Mouse (Mus musculus): ENCODE results near the gene Il1rl2.

Il1rl2 gene

DNA sequence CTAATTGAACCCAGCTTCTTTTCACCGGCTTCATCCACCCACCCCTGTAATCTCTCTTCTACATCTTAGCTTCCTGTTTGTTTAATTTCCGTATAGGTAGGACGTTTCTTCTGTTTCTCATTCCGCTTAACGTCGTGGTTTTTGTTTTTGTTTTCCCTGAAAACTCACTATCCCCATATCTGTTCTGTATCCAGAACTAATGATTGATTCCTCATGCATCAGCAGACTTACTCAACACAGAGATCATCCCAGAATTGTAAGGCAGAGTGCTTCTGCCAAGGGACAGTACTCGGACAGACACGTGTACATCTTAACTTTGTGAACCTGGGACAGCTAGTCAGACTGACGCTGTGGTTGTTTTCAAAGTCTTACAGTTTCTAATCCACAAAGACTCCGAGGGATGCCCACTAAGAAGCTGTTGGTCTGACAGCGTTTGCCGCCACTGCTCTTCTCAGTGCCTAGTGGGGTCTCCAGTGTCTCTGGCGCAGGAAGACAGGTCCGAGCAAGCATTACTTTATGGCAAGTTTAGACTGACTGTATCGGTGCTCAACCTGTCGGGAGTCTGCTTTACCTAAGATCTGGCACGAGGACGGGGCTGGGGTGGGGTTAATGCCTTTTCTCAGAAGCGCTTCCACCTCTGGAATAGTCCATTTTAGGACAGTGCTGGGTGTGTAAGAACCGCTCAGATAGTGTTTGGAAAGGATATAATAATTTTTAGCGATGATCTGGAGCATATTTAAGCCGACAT lies 719 bp downstream of the Il1rl2 start:
- DNase-seq (ENCODE audit: low spot score) = no peak

DNA sequence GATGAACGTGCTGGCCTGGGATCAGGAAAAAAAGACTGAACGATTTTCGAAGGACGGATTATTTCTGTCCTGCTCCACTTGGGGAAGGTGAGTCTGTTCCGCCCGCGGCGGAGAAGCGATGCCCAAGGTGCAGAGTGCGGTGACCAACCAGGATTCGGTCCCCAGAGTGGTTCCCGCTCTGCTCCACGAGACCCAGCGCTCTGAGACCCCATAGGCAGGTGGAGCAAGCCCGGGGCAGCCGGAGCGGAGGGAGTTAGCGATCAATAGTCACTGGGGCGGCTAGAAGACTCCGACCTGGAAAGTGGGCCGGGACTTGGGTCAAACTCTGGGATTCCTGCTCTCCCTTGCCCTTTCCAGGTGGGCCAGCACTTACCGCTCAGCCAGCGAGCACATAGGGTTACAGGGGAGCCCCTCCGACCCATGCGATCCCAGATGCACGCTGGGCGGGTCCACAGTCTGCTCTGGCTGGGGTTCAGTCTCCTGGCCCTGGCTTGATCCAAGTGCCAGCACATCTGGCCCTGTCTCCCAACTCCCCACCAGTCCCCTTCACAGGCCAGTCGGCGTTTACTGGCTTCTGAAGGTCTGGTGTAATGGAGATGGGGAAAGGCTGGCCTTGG lies 1.4 kb downstream of the Il1rl2 start:
- no peak for DNase-seq (ENCODE audit: low spot score)

DNA sequence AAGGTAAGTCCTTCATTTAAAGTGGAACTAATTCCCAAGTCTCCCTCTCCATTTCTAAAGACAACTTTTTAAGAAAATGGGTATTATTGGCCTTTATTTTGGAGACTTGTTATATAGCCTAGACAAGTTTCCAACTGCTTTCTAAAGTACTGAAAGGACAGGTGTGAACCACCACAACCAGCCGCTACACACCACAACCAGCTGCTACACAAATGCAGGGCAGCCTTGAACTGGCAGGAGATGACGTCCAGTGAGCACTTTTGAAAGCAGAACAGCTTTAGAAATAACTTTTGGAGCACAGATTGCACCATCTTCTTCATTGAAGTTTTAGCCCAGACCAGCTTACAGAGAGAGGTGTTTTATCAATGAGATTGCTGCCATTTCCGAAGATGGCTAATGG lies 3.2 kb downstream of the Il1rl2 start:
- DNase-seq (ENCODE audit: low spot score) = no peak

DNA sequence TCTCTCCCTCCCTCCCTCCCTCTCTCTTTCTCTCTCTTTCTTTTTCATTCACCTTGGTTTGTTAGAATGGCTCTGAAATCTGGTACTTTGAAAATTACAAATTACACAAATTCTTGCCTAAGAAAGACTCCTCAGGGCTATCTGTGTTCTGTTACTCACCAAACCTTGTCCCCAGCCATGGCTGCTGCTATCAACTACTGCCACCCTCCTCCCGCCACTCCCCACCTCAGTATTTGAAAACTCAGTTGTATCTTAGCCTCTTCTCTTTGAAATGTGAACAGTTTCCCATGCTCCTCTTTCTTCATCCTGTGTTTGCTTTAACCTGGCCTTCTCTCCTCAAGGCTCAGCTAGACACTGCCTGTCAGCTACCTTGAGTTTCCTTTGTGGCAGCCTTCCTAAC lies 5.1 kb downstream of the Il1rl2 start:
- DNase-seq (ENCODE audit: low spot score) = no peak

DNA sequence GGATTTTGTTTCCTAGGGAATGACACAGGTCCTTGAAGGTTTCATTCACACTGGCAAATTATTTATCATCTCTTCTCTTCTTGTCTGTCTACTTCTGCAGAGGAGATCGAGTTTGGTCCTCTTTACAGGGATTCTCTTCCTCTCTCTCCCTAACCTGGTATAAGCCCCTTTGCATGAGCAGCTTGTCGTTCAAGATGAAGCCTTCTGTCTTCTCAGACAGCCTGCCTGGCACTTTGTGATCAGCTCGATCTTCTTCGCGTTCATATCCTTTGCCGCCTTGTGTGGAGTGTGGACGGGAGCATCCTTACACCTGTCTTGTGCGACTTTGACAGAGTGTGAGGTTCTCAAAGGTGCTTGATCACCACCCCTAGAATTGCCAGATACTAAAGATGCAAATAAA lies 5.8 kb downstream of the Il1rl2 start:
- DNase-seq (ENCODE audit: low spot score) = no peak

DNA sequence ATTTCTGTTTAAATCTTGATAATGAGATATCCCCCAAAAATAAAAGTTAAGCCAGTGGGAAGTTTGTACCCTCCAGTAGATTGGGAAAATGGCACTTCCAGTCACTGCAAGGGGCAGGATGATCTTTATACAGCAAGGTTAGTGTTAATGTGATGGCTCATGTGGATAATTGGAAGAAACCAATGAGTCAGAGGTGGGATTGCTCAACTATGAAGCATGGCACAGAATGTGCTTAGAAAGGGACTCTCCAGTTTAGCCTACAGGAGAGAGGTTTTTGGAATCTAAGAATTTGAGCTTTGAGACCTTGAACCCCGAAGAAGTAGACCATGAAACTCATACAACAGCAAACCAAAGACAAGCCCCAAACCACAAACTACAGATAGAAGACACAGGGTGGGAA lies 14.9 kb downstream of the Il1rl2 start:
- DNase-seq (ENCODE audit: low spot score) = no peak

DNA sequence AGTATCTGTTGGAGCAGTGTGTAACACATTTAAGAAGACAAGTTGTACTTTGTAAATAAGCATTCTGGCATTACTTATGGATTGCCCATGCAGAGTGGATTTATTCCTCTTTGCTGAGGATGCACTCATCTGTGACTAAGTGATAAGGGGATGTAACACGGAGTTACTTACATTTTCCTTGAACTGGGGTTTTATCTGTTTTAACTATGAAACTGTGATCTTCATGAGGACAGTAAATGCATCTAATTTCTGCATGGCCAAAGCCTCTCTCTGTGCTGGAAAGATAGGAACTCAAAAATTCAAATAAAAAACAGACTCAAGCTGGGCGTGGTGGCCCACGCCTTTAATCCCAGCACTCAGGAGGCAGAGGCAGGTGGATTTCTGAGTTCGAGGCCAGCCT lies 15.7 kb downstream of the Il1rl2 start:
- DNase-seq (ENCODE audit: low spot score) = no peak

DNA sequence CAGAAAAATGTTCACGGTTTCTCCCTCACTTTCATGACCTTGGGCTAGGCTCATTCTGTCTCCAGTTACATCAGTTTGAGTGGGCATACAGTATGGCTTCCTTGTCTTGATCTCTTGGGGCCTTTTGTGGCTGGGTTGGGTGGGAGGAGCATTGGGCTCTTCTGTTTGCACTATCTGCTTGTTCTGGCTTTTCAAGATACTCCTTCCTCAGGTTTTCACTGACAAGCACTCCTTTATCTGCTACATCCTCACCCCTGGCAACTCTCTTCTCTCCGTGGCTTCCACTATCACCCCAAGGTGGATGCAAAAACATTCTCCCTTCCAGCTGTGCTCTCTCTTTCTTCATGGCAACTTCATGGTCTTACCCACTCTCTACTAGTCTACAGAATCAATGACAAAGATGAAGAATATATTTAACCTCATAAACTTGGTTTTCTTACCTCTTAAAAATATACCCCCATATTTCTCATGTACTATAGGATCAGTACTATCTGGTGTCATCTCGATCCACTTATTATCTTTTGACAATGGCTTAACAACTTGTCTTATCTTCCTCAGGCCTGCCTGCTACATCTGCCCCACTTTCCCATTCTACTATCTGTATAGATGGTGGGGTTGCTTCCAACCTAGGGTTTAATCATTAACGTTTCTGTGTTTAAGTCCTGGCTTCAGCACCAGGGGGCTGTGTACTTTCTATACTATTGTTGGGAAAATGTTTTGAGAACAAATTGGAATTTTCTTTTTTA lies 27.9 kb downstream of the Il1rl2 start:
- no peak for DNase-seq (ENCODE audit: low spot score)

DNA sequence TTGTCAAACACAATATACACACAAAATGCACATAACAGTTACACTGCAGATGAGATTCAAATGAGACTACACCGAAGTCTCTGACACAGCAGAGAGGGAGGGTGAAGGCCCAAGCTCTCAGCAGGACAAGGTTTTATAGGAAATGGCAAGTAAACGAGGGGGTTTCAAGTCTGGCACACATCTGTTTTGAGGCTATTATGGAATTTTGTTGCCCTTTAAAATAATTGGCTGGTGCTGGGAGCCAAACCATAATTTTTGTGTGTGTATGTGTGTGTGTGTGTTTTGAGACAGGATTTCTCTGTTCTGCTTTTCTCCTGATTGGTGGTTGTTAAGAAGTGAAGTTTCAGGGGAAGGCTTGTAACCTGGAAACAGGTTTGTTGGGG lies 28.5 kb downstream of the Il1rl2 start:
- DNase-seq (ENCODE audit: low spot score) = no peak

DNA sequence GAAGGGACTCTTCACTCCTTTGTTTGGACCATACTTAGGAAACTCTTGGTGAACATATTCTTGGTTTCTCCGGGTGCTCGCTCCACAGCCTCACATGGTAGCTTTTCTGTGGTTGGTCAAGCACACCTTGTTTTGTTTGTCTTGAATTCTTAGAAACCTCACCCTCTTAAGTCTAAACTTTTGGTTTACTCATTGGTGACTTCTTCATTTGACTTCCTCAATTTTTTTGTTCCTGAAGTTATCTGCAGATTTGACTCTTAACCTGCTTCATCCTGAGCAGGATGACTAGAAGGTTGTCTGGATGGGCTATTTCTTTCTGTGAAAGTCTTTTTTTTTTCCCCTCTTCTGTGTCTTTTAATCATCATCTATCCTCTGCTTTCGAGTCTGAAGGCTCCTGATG lies 30.3 kb downstream of the Il1rl2 start:
- DNase-seq (ENCODE audit: low spot score) = no peak

DNA sequence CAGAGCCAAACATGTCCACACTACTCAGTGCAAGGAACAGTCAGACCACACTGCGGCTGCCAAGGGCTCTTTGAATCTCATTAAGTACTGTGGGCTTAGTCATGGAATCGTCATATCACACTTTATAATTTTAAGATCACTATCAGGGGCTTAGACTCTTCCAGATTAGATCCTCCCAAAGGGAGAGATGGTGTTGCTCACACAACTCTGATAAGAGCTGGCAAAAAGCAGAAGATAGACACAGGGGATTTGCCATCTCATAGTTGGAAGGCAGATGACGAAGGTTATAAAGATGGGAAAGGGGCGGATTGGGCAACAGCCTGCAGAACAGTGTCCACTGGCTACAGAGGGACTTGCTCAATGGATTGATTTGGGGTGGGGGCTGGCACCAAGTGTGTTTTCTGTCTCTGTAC lies 31.0 kb downstream of the Il1rl2 start:
- no peak for DNase-seq (ENCODE audit: low spot score)

DNA sequence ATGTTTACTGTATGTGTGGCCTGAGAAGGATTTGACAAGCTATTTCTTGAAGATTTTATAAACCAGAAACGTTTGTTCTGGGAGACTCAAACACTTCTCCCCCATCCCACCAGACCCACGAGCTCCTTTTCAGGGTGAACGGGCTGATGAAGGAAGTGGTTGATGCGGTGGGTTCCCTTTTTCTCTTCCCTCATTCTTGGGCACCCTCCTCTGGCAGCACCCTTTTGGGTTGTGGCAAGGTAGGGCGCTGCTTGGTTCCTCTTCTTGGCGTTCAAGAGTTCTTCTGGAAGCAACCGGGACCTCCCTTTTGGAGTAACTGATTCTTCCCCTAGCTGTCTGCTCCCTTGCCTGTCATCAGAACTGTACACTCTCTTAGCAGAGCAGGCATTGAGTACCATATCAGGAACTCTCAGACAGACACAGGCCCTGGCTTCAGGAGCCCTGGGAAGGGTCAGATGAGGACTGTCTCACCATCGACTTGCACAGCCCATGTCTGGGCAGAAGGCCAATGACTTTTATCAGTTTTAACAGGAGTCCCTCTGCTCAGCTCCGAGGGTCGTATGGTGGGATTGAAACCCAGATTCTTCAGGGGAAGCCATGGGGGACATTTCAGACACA lies 31.6 kb downstream of the Il1rl2 start:
- DNase-seq (ENCODE audit: low spot score) = no peak

DNA sequence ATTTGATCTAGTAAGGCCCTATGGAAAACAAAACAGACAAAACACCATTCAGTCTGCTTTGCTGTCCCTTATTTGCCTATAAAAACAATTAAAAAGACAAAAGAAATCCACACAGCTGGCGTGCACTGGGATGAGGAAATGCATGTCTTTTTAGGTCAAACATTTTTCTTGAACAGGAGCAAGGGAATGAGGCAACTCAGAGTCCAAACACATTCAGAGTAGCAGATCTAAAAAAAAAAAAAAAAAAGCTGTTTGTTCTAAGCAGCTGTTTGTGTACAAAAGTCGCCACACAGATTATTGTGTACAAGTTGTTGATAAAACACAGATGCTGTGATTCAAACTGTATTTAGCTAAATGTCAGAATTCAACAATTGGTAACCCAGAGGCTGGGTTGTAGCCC lies 33.5 kb downstream of the Il1rl2 start:
- no peak for DNase-seq (ENCODE audit: low spot score)

DNA sequence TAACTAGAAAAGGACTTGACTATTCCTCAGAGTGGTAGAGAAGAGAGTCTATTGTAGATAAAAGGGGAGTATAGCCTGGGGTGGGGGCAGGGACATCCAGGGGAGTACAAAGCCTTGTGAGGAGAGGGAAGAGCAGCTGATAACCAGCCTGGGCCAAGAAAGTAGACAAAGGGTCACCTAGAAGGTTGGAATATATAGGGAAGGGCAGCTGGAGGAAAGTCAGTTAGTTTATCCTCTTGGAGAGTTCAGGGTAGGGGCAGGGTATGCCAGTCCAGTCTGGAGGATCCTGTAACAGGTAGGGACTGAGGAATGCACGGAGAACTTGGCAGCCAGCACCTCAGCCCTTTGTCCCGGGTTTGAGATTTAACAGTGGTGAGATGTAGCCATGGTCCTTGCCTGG lies 33.9 kb downstream of the Il1rl2 start:
- DNase-seq (ENCODE audit: low spot score) = no peak

DNA sequence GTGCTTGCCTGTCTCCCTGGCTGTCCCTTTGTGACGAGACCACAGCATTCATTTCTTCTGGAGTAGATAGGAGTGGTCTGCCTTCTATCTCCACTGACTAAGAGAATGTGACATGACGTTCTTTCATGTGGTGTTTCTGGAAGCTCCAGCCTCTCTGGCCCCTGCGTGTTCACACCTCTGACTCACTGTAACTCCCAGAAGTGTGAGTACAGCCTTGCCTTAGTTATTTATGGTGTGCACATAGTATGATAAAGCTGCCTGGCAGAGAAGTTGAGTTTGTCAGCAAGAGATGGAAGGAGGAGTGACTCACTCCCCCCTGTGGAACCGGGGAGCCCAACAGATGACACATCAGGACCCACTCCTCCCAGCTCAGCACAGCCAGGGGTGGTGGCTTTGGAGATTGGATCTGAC lies 34.4 kb downstream of the Il1rl2 start:
- no peak for DNase-seq (ENCODE audit: low spot score)

DNA sequence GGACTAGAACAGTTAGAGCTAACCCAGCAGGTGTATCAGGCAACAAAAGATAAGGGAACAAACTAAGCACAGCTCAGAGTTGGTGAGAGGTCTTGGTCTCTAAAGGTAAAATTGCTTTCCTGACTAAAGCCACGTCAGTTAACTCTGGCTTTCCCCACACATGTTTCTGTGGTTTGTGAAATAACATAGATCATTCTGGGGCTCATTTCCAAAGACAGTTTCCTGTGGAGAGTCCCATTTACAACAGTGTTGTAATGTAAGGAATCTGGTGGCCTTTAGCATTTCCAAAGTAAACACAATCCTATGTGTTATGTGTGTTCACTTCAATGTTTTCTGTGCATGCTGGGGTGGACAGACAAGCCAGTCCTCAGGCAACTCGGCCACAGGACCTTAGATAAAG lies 35.3 kb downstream of the Il1rl2 start:
- DNase-seq (ENCODE audit: low spot score) = no peak

DNA sequence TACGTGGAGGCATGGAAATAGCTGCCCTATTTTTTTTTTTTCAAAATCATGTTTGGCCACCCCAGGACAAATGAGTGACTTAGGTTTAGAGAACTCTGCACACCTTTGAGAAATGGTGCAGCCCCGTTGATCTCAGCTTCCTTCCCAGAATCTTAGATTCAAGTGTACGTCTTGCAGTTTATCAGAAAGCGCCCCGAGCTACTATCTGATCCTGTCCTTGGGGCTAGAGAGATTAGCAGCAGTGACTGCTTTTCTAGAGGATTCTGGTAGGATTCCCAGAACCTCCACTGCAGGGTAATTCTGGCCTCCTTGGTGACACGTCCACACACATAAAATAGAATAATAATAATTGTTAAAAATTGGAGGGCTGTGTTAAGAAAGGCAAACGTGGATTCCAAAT lies 36.6 kb downstream of the Il1rl2 start:
- DNase-seq (ENCODE audit: low spot score) = no peak

DNA sequence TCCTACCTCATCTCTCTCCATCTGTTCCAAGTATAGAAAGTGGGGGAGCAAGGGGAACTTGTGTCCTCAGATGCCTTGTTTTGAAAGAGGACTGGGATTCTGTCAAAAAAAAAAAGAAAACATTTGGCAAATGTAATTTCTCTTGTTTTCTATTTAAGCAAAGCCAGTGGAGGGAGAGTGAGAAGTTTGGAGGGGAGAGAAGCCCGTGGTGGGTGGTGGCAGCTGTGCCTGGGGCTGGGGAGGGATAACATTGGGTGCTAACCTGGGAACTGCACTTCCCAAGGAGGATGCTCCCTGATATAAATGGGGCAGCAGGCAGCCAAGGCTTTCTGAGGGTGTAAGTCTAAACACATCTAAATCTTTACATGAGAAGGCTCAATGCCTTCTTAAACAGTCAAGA lies 37.2 kb downstream of the Il1rl2 start:
- no peak for DNase-seq (ENCODE audit: low spot score)

DNA sequence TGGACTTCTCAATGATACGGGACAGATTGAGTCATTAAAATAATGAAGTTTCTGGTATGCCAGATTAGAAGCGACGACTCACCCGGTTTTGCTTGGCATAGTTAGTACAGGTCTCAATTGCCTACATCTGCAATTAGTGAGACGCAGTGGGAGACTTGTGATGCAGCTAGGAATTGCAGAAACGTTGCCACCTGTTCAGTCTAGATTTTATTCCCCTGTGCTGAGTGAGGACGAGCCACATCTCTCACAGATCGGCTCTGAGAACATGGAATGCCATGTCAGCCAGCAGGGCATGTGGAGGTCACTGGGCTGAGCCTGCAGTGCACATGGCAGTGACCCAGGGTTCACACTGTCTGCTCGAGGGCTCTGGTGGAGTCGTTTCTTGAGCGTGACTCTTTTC lies 38.4 kb downstream of the Il1rl2 start:
- DNase-seq (ENCODE audit: low spot score) = no peak

DNA sequence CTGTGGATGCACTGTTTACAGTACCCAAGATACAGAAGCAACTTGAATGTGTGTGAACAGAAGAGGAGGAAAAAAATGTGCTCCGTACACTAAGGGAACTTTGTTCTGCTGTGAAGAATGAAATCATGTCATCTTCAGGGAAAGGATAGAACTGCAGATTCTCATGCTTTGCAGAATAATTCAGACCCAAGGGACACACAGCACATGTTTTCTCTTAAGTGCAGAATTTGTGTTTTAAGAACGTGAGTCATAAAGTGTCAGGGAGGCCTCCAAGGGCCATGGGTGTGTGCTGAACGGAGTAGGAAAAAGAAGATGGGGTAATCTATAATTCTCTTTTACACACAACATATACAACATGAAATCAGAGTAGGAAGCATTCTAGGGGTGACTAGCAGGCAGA lies 48.5 kb downstream of the Il1rl2 start:
- no peak for DNase-seq (ENCODE audit: low spot score)

DNA sequence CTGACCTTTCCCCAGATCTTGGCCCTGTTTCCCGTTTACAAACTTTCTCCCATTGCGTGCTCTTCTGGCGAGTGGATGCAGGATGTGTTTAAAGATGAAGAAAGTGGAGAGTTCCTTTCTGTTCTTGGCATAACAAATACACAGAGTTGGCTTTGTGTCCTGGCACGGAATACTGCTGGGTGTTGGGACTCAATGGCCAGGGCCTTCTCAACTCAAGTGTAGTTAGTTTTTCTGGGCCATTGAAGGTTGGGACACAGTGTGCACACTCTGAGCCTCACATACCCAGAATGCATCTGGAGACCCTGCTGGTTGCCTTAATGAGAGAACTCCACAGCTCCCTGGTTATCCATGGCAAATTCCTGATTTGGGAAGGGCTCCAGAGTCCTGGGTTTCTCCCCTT lies 50.7 kb downstream of the Il1rl2 start:
- DNase-seq (ENCODE audit: low spot score) = no peak

DNA sequence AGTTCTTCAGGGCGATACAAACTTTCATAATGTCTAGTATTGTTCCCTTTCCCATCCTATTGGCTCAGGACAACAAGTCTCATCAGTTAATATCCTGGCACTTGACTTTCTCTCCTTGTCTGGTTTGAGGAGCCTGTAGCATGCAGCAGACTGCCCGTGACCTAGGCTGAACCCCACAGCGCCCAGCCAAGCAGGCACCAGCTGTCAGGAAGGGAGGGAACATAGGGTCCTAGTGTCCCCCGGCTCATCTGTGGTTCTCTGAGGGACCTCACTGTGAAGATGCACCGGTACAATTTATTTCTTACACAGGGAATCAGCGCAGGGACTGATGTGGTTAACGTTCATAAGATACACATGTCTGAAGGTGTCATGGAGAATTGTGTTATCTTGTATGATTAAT lies 52.3 kb downstream of the Il1rl2 start:
- DNase-seq (ENCODE audit: low spot score) = no peak

DNA sequence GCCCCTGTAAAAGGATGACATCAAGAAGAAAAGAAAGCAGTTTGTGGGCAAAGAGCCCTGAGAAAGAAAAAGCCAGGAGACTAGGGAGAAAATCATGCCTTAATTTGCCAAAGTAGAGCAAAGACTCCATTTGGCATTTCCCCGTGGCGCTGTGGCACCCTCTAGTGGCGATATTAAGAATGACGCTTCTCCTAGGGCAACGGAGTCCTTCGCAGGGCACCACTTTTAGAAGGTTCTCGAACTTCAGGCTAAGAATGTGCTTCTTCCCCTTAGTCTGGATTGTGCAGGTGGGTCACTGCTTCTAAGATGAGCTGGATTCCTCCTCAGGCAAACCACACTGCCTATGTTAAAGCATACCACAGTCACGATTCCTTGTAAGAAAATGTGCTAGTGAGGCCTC lies 54.4 kb downstream of the Il1rl2 start:
- no peak for DNase-seq (ENCODE audit: low spot score)

All from urinary bladder, postnatal 10 days (tissue).